ENCODE assay signal across 8 mouse cellular contexts in genomic region chr10:66919953-66920760, GRCm38 (mm10).
A peak's percentile ranks its signal among the peaks of the same experiment; 100 is the strongest.
DNase-seq lines count a peak whose midpoint lies in the region; ATAC-seq and TF ChIP-seq lines count a peak whose summit lies in the region.

No protein-coding gene starts in this region.

- ATAC-seq in heart, embryonic 13.5 days (ENCODE audit: extremely low read depth, insufficient number of reproducible peaks, low FRiP score, low TSS enrichment), result peak; percentile 40; the same call in 1 of the 2 replicates
- peak; percentile 52 for ATAC-seq in kidney, embryonic 16.5 days (ENCODE audit: low FRiP score, low TSS enrichment)
- ATAC-seq in monocyte, adult 5-6 weeks (replicated peaks; ENCODE audit: insufficient number of reproducible peaks, low FRiP score, low TSS enrichment, poor library complexity, severe bottlenecking), result peak; percentile 44; the same call in 1 of the 2 replicates
- peak; percentile 62 for ATAC-seq in stomach, postnatal 0 days (ENCODE audit: low FRiP score, low TSS enrichment)

- peaks cover 36% of the 10 kb centered on the region for H3K4me1 ChIP-seq in bone marrow macrophage, adult 2 months (ENCODE audit: control insufficient read depth, insufficient read depth, low read length)
- peaks cover 58% of the 10 kb centered on the region for H3K4me1 ChIP-seq in forebrain, embryonic 10.5 days
- peaks cover 58% of the 10 kb centered on the region for H3K4me1 ChIP-seq in heart, embryonic 13.5 days
- peaks cover 38% of the 10 kb centered on the region for H3K4me1 ChIP-seq in kidney, embryonic 16.5 days (ENCODE audit: insufficient read depth, low read length)
- peaks cover 16% of the 10 kb centered on the region for H3K4me1 ChIP-seq in liver, adult 2 months (ENCODE audit: control insufficient read depth, insufficient read depth, low read length)
- peaks cover 4% of the 10 kb centered on the region; the same call in 1 of the 2 replicates for H3K4me1 ChIP-seq in stomach, postnatal 0 days (replicated peaks; ENCODE audit: control insufficient read depth, insufficient read depth)

- H3K4me3 ChIP-seq in bone marrow macrophage, adult 2 months (ENCODE audit: insufficient read depth, low read length), result peak overlapping the region; percentile 51
- H3K4me3 ChIP-seq in forebrain, embryonic 10.5 days, result peak overlapping the region; percentile 43
- H3K4me3 ChIP-seq in heart, embryonic 13.5 days, result peak overlapping the region; percentile 45
- H3K4me3 ChIP-seq in kidney, embryonic 16.5 days (ENCODE audit: low read length), result peak overlapping the region; percentile 36
- H3K4me3 ChIP-seq in liver, adult 2 months (ENCODE audit: insufficient read depth, low read depth, low read length), result peak overlapping the region; percentile 50
- peak overlapping the region; percentile 20 for H3K4me3 ChIP-seq in stomach, postnatal 0 days (ENCODE audit: low read depth, low read length)

- peak; percentile 40 for DNase-seq in CD4-positive helper T cell, adult 2 months (ENCODE audit: low read depth, low spot score)
- peak; percentile 61 for DNase-seq in forebrain, embryonic 10.5 days (ENCODE audit: extremely low spot score, low spot score)
- peak; percentile 76 for DNase-seq in liver, adult 2 months (ENCODE audit: extremely low read depth, low read depth, low spot score)
- DNase-seq in stomach, postnatal 0 days (ENCODE audit: low spot score), result peak; percentile 93

- H3K4me2 ChIP-seq in heart, embryonic 13.5 days, result peak overlapping the region; percentile 71
- peak overlapping the region; percentile 66 for H3K4me2 ChIP-seq in kidney, embryonic 16.5 days (replicated peaks; ENCODE audit: low read depth, low read length)
- peak overlapping the region; percentile 55 for H3K4me2 ChIP-seq in stomach, postnatal 0 days (replicated peaks; ENCODE audit: low read depth)

- no peak for TF ChIP-seq POLR2A in bone marrow macrophage, adult 2 months (IDR thresholded peaks at IDR 0.05; ENCODE audit: borderline replicate concordance, low read depth, low read length)
- TF ChIP-seq POLR2A in liver, adult 2 months (IDR thresholded peaks at IDR 0.05; ENCODE audit: extremely low read depth, insufficient read depth, low read length), result no peak

- no peaks in the 10 kb centered on the region for H3K36me3 ChIP-seq in forebrain, embryonic 10.5 days (replicated peaks)
- no peaks in the 10 kb centered on the region for H3K36me3 ChIP-seq in heart, embryonic 13.5 days
- no peaks in the 10 kb centered on the region for H3K36me3 ChIP-seq in kidney, embryonic 16.5 days (ENCODE audit: insufficient read depth, low read length)
- no peaks in the 10 kb centered on the region for H3K36me3 ChIP-seq in liver, adult 2 months (ENCODE audit: control insufficient read depth, insufficient read depth, low read length)
- no peaks in the 10 kb centered on the region for H3K36me3 ChIP-seq in stomach, postnatal 0 days (ENCODE audit: control insufficient read depth, insufficient read depth, low read length)

- no peaks in the 10 kb centered on the region for H3K9me3 ChIP-seq in forebrain, embryonic 10.5 days
- H3K9me3 ChIP-seq in heart, embryonic 13.5 days, result no peaks in the 10 kb centered on the region
- H3K9me3 ChIP-seq in kidney, embryonic 16.5 days (ENCODE audit: low read length), result no peaks in the 10 kb centered on the region
- H3K9me3 ChIP-seq in stomach, postnatal 0 days (ENCODE audit: control insufficient read depth, low read length), result no peaks in the 10 kb centered on the region

- H3K27me3 ChIP-seq in forebrain, embryonic 10.5 days (ENCODE audit: poor library complexity, severe bottlenecking), result peaks cover 24% of the 10 kb centered on the region
- H3K27me3 ChIP-seq in heart, embryonic 13.5 days (replicated peaks), result no peaks in the 10 kb centered on the region
- no peaks in the 10 kb centered on the region for H3K27me3 ChIP-seq in kidney, embryonic 16.5 days (ENCODE audit: insufficient read depth, low read length)
- H3K27me3 ChIP-seq in liver, adult 2 months (ENCODE audit: control insufficient read depth, insufficient read depth, low read length), result no peaks in the 10 kb centered on the region
- no peaks in the 10 kb centered on the region for H3K27me3 ChIP-seq in stomach, postnatal 0 days (ENCODE audit: control insufficient read depth, insufficient read depth, low read length)

- peak; percentile 95 for TF ChIP-seq EP300 in stomach, postnatal 0 days (optimal IDR thresholded peaks at IDR 0.05)

- H3K79me2 ChIP-seq in liver, adult 2 months (ENCODE audit: control insufficient read depth, insufficient read depth, low read length), result no peaks in the 10 kb centered on the region

- no peak for TF ChIP-seq CTCF in bone marrow macrophage, adult 2 months (IDR thresholded peaks at IDR 0.05; ENCODE audit: low read depth, low read length)
- no peak for TF ChIP-seq CTCF in liver, adult 2 months (IDR thresholded peaks at IDR 0.05; ENCODE audit: low read depth, low read length)
- peak; percentile 32 for TF ChIP-seq CTCF in stomach, postnatal 0 days (IDR thresholded peaks at IDR 0.05; ENCODE audit: low read depth)

- WGBS in forebrain, embryonic 10.5 days, result under 1% methylated on average over 14 of the region's 14 CpGs
- WGBS in heart, embryonic 13.5 days, result under 1% methylated on average over 14 of the region's 14 CpGs
- 2% methylated on average over 14 of the region's 14 CpGs for WGBS in kidney, embryonic 16.5 days
- WGBS in liver, adult 2 months, result 2% methylated on average over 14 of the region's 14 CpGs
- 2% methylated on average over 14 of the region's 14 CpGs for WGBS in stomach, postnatal 0 days

- H3K9ac ChIP-seq in heart, embryonic 13.5 days, result peak overlapping the region; percentile 78
- peak overlapping the region; percentile 59 for H3K9ac ChIP-seq in kidney, embryonic 16.5 days (replicated peaks; ENCODE audit: low read length)
- H3K9ac ChIP-seq in liver, adult 2 months (ENCODE audit: low read depth, low read length), result peak overlapping the region; percentile 62
- peak overlapping the region; percentile 56; the same call in 1 of the 2 replicates for H3K9ac ChIP-seq in stomach, postnatal 0 days (ENCODE audit: low read length)

- H3K27ac ChIP-seq in bone marrow macrophage, adult 2 months (ENCODE audit: insufficient read depth, low read depth, low read length), result peak overlapping the region; percentile 77
- H3K27ac ChIP-seq in forebrain, embryonic 10.5 days, result peak overlapping the region; percentile 87
- H3K27ac ChIP-seq in heart, embryonic 13.5 days (replicated peaks), result peak overlapping the region; percentile 98
- H3K27ac ChIP-seq in kidney, embryonic 16.5 days (ENCODE audit: low read length), result peak overlapping the region; percentile 95
- H3K27ac ChIP-seq in liver, adult 2 months (replicated peaks; ENCODE audit: insufficient read depth, low read depth, low read length), result peak overlapping the region; percentile 85
- H3K27ac ChIP-seq in stomach, postnatal 0 days (replicated peaks), result peak overlapping the region; percentile 93

Comparison
In these comparisons a context has a peak if more than half of its experiments do, and no peak if none do; other contexts are left out.
1. Peak in every context shown above with its lines: DNase-seq, ATAC-seq, H3K4me3 ChIP-seq and H3K27ac ChIP-seq.
2. DNase-seq: peak in every context shown above with its lines; median percentile 93 in stomach, postnatal 0 days; 76 in liver, adult 2 months; 61 in forebrain, embryonic 10.5 days; 40 in CD4-positive helper T cell, adult 2 months.